Mouse (Mus musculus): ENCODE results near the gene Mypop.

Gene Mypop

DNA sequence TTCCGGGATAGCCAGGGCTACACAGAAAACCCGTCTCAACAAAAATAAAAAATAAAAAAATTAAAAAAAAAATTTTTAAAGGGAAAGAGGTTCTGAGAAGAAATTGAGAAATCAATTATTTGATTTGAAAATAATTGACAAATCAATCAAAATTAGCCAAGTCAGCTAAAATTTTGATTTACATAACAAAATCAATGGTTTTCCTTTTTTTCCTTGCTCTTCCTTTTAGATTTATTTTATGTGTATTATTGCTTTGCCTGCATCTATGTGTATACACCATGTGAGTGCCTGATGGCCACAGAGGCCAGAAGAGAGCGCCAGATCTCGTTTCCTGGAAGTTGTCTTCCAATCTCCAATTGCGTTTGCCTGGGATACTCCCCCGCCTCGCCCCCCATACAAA is 26.9 kb downstream of the Mypop start:
- no peak for DNase-seq (ENCODE audit: low read depth, low spot score)

- DNase-seq (ENCODE audit: low read depth, low spot score) = no peak
Measured at GRCm38 (mm10) chr7:19021048-19021447, 30.0 kb downstream of the Mypop start.

- DNase-seq (ENCODE audit: low read depth, low spot score) = no peak
Measured at GRCm38 (mm10) chr7:19022189-19022958, 31.3 kb downstream of the Mypop start.

- DNase-seq (ENCODE audit: low read depth, low spot score) = peak; percentile 80
Measured at GRCm38 (mm10) chr7:19023357-19023814, 32.3 kb downstream of the Mypop start, which contains the start of gene Foxa3. Gene Foxa3, minus strand, starts transcription at chr7:19023538.

DNA sequence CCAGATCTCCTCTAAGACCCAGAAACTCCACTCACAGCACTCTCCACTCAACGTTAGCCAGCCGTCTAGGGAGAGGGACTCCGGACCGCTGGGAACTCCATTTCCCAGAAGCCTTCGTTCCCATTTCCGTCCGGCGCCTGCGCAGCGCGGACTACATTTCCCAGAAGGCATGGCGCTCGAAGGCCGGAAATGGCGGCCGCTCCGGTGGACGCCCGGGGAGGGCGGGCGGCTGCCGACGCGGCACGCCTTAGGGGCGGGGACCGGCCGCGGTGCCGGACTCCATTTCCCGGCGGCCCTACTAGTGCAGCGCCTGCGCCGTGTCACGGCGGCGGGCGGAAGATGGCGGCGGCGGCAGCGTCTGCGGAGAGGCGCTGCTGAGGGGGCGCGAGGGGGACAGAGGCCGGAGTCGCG is 33.1 kb downstream of the Mypop start, which contains the start of gene Sympk:
Gene Sympk (plus strand): TSS at position 282 of the 411 bp plus-strand sequence.
- DNase-seq (ENCODE audit: low read depth, low spot score) = peak; percentile 98

DNA sequence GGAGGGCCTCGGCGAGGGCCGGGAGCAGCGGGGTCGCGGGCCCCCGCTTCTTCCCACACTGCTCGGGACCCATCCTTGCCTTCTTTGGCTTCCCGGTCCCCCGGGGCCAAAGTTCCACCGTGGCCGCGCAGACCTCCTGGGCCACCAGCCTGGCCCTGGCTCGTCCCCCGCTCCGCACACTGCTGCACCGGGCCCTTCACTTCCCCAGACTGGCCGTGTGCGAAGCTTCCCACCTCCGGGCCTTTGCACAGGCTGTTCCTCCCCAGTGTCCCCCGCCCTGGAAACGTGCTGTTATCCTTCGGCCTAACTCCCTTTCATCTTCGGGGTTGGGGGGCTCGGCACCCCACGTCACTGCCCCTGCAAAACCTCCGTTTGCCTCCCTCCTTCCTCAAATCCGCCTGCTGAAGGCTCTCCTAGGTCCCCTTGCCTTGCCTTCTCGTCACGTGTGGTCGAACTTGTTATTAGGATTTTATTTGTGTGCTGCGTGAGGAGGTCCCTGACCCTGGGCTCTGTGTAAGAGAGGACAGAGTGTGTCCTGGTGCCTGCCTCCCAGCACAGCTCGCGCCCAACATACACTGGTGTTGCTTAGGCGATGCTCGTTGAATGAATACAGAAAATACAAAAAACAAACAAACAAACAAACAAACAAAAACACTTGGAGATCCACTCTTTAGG is 33.7 kb downstream of the Mypop start:
- DNase-seq (ENCODE audit: low read depth, low spot score) = no peak

GRCm38 (mm10) chr7:19028067-19028466 is 37.0 kb downstream of the Mypop start:
- DNase-seq (ENCODE audit: low read depth, low spot score) = no peak

- peak; percentile 56 for DNase-seq (ENCODE audit: low read depth, low spot score)
Measured at GRCm38 (mm10) chr7:19029084-19029653, 38.1 kb downstream of the Mypop start.

DNA sequence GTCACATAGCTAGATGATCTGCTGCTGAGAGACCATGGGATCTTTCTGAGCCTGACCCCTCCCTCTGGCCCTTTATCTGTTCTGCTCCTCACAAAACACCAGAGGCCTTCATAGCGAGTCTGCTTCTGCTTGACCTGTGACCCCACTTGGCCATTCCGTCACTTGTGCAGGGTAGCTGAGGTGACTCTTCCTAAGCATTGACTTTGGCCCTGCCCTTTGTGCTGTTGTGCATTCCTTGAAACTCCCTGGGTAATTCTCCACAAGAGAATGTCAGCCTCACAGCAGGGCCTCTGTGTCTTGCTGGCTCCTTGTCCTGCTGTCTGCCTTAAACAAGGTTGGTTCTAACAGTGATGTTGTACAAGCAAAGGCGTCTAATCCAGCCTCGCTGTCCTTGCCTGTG is 40.6 kb downstream of the Mypop start:
- no peak for DNase-seq (ENCODE audit: low read depth, low spot score)

GRCm38 (mm10) chr7:19044616-19045015 is 53.6 kb downstream of the Mypop start:
- DNase-seq (ENCODE audit: low read depth, low spot score) = no peak

DNA sequence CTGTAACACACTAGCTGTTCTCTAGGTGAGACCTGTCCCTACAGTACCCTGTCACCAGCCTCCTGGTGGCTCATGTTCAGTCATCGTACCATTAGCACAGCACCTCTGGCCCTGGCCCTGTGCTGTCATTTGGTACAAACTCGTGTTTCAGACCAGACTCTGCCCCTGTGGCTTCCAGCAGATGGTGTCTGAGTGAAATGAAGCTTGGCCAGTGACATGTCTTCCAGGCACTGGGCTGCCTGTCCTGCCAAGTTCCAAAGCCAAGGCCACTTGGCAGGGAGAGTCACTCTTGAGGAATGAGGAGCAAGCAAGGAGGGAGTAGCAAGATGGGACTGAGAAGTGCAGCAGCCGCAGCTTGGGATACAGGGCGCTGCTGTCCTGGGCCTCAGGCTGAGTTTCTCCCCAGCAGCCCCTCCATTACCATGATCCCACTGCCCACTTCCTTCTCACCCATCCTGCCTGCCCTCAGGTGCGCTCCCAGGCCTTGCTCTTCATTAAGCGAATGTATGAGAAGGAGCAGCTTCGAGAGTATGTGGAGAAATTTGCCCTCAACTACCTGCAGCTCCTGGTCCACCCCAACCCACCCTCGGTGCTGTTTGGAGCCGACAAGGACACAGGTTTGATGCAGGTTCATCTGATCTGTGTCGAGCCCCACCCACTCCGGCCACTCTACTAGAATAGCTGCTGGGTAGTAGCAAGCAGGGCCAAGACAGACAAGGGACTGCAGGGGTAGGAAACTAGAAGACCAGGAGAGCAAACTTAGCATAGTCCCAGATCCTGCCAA is 55.4 kb downstream of the Mypop start:
- DNase-seq (ENCODE audit: low read depth, low spot score) = no peak

DNA sequence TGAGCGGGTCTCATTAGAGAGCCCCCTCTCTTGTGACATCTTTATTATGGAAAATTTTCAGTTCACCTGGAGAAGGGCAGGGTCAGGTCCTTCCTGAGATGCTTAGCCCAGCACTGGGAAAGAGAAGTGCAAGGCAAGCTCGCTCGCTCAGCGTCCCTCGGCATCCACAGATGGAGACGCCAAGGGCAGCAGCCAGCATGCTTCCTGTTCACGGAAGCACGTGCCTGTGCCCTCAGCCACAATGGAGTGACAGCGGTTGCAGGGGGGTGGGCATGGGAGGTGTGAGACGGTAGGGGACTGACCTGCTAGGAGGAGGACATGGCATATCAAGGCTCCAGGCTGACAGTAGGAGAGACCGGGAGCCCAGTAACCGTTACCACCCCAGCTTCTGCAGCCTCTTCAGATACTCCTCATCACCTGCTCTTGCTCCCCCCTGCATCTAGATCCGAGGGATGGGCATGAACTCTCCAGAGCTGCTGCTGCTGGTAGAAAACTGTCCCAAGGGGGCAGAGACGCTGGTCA is 57.0 kb downstream of the Mypop start:
- DNase-seq (ENCODE audit: low read depth, low spot score) = no peak

DNA sequence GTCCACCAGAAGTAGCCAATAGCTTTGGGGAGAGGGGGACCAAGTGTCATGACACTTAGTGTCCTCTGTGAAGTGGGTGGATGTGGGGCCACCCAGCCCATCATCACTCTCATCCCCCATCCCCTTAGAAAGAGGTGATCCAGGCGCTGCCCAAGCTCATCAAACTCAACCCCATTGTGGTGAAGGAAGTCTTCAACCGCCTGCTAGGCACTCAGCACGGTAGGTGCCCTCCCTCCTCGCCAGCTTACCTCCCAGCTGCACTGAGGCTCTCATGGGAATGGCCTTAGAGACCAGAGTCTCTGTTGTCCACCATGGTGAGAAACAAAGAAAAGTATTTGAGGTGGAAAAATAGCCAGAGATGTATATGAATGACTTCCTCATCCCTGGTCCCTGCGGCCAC is 58.2 kb downstream of the Mypop start:
- DNase-seq (ENCODE audit: low read depth, low spot score) = no peak

DNA sequence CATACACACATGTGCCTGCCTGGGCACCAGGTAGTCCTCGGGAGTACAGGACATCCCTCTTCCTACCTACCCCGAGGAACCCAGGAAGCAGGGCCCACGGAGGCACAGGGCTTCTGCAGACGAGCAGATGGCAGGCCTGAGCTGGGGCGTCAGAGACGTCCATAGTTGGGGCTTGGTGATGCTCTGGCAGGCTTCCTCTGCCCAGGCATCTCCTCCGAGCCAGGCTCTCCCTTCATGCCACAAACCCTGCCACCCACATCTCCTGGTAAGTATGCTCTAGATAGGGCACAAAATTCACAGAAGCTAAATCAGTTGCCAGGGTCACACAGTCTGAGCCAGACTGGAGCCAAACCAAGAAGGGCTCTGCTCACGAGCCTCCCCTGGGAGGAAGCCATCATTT is 59.1 kb downstream of the Mypop start:
- DNase-seq (ENCODE audit: low read depth, low spot score) = no peak

DNA sequence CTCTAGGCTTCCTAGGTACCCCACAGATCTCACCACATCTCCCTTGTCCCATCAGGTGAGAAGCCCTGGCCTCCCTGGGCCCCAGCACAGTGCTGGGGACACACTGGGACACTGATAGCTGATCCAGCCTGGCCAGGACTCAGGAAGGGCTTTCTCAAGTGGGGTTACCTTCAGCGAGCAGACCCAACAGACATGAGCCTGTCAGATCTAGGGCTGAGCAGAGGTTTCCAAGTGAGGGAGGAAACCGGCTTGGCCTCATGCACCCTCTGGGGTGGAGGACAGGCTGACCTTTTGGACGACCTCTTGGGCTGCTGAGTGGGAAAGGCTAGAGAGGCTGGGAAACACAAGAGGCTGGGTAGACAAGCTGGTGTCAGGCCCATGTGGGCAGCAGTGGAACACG is 60.1 kb downstream of the Mypop start:
- DNase-seq (ENCODE audit: low read depth, low spot score) = no peak
